In genomic region chr11:51960967-51961471, GRCm38 (mm10) we compare ENCODE assay signal across 8 mouse cellular contexts. TPM values are rescaled to one million over a fixed set of nuclear protein-coding genes. Genes with fewer than 3 reads are reported as not detected.
DNase-seq lines count a peak whose midpoint lies in the region; ATAC-seq and TF ChIP-seq lines count a peak whose summit lies in the region.

No protein-coding gene starts in this region.

- H3K27me3 ChIP-seq in embryonic facial prominence, embryonic 15.5 days: no peaks in the 10 kb centered on the region
- H3K27me3 ChIP-seq in splenic B cell, adult 2 months (ENCODE audit: control insufficient read depth, insufficient read depth, low read length, poor library complexity, severe bottlenecking): no peaks in the 10 kb centered on the region; the same call in 1 of the 2 replicates
- H3K27me3 ChIP-seq in kidney, adult 2 months (replicated peaks; ENCODE audit: control insufficient read depth, insufficient read depth, low read length): no peaks in the 10 kb centered on the region

- no peaks in the 10 kb centered on the region for H3K9me3 ChIP-seq in embryonic facial prominence, embryonic 15.5 days (replicated peaks)

- no peak overlapping the region for H3K27ac ChIP-seq in embryonic facial prominence, embryonic 15.5 days (replicated peaks)
- H3K27ac ChIP-seq in kidney, adult 2 months (ENCODE audit: insufficient read depth, low read depth, low read length): no peak overlapping the region

- H3K9ac ChIP-seq in embryonic facial prominence, embryonic 15.5 days: no peak overlapping the region

- peak; percentile 11; the same call in 1 of the 2 replicates for ATAC-seq in embryonic facial prominence, embryonic 15.5 days (ENCODE audit: insufficient number of reproducible peaks, low FRiP score, low TSS enrichment, low read depth)

- H3K4me1 ChIP-seq in embryonic facial prominence, embryonic 15.5 days: 0 out of 2 replicates have a peak, but pooled peaks cover 4% of the 10 kb centered on the region
- no peaks in the 10 kb centered on the region for H3K4me1 ChIP-seq in kidney, adult 2 months (ENCODE audit: control insufficient read depth, insufficient read depth, low read length)

- WGBS in embryonic facial prominence, embryonic 15.5 days: 51% methylated on average over 11 of the region's 11 CpGs
- 56% methylated on average over 11 of the region's 11 CpGs for WGBS in kidney, adult 2 months

- TF ChIP-seq CTCF in kidney, adult 2 months (conservative IDR thresholded peaks at IDR 0.05; ENCODE audit: insufficient read depth, insufficient read length, low read depth, low read length): no peak; the same call in 1 of the 2 replicates

- H3K4me2 ChIP-seq in embryonic facial prominence, embryonic 15.5 days (replicated peaks): no peak overlapping the region

- no peak for TF ChIP-seq POLR2A in kidney, adult 2 months (IDR thresholded peaks at IDR 0.05; ENCODE audit: low read depth, low read length)

- H3K4me3 ChIP-seq in embryonic facial prominence, embryonic 15.5 days (replicated peaks): no peak overlapping the region
- no peak overlapping the region for H3K4me3 ChIP-seq in kidney, adult 2 months (ENCODE audit: insufficient read depth, low read depth, low read length)

- intact Hi-C loops in left cerebral cortex, postnatal 10 days (cut with DNase I): no loop called here

- DNase-seq in layer of hippocampus, adult 11-12 months (ENCODE audit: low spot score): peak; percentile 61
- DNase-seq in layer of hippocampus, adult 9-10 months (ENCODE audit: low spot score): no peak
- DNase-seq in left cerebral cortex, postnatal 10 days (ENCODE audit: extremely low spot score in 1 of 2, low spot score in 2 of 2): peak; percentile 40 to 57
- peak; percentile 35 for DNase-seq in splenic B cell, adult 2 months (ENCODE audit: low read depth, low spot score)
- DNase-seq in retina, postnatal 1 day: no peak
- DNase-seq in kidney, adult 2 months: no peak
- no peak for DNase-seq in embryo, embryonic 9.5 days (ENCODE audit: extremely low spot score)

- H3K36me3 ChIP-seq in embryonic facial prominence, embryonic 15.5 days: no peaks in the 10 kb centered on the region
- H3K36me3 ChIP-seq in splenic B cell, adult 2 months (ENCODE audit: control insufficient read depth, insufficient read depth, low read length, poor library complexity, severe bottlenecking): no peaks in the 10 kb centered on the region
- no peaks in the 10 kb centered on the region for H3K36me3 ChIP-seq in kidney, adult 2 months (ENCODE audit: control insufficient read depth, insufficient read depth, low read length)

RNA-seq across cellular contexts. Expression of gene Cdkn2aipnl, which starts 6.4 kb away (rescaled TPM):
- polyA plus RNA-seq in embryonic facial prominence, embryonic 15.5 days (2015; fragmentation: Nextera tagmentation; extraction: Ambion mirVana): 83.9 and 86.8 TPM in 2 replicates
- 10 to 100 TPM; 40.9 to 41.6 TPM for total RNA-seq in left cerebral cortex, postnatal 10 days (2021)
- polyA plus RNA-seq in kidney, adult 2 months (2012; rRNA removed): 15.6 and 17.2 TPM in 2 replicates

RNA-seq across cellular contexts. Expression of gene Ube2b, which starts 39.5 kb away (rescaled TPM):
- polyA plus RNA-seq in embryonic facial prominence, embryonic 15.5 days (2015; fragmentation: Nextera tagmentation; extraction: Ambion mirVana): 234 and 239 TPM in 2 replicates
- total RNA-seq in left cerebral cortex, postnatal 10 days (2021): 100 to 1,000 TPM; 158 to 169 TPM
- polyA plus RNA-seq in kidney, adult 2 months (2012; rRNA removed): 48.5 and 70.9 TPM in 2 replicates

RNA-seq across cellular contexts. Expression of gene Cdkl3, which starts 43.0 kb away (rescaled TPM):
- 11.9 and 12.3 TPM in 2 replicates for polyA plus RNA-seq in embryonic facial prominence, embryonic 15.5 days (2015; fragmentation: Nextera tagmentation; extraction: Ambion mirVana)
- total RNA-seq in left cerebral cortex, postnatal 10 days (2021): 10 to 100 TPM; 20.4 to 20.7 TPM
- 1.6 and 1.8 TPM in 2 replicates for polyA plus RNA-seq in kidney, adult 2 months (2012; rRNA removed)

Comparison
In these comparisons a context has a peak if more than half of its experiments do, and no peak if none do; other contexts are left out.
1. DNase-seq: peak in layer of hippocampus, adult 11-12 months (single experiment), left cerebral cortex, postnatal 10 days (2 of 2) and splenic B cell, adult 2 months (single experiment); none in layer of hippocampus, adult 9-10 months (single experiment), retina, postnatal 1 day (single experiment), kidney, adult 2 months (single experiment) and embryo, embryonic 9.5 days (single experiment).